Mouse (Mus musculus): Measurements from ENCODE around the gene Rnf144b.

DNA sequence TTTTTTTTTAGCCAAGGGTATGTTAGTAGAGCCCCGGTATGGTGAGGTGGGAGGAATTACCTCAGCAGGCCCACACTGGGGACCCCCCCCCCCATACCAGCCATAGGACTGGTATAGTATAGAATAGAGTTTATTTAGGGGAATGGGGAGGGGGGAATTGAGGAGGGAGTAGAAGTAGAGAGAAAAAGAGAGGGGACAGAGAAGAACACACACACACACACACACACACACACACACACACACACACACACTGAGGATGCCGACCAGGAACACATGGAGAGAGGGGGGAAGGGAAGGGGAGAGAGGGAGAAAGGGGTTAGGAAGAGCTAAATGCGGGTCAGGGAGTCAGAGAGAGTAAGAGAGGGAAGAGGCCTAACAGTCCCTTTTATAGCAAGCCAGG lies 151.7 kb downstream of the Rnf144b start:
- TF ChIP-seq MAX (IDR thresholded peaks at IDR 0.05; ENCODE audit: low read depth) (no peak), POLR2A (IDR thresholded peaks at IDR 0.05; ENCODE audit: insufficient read length, low read depth) (no peak), TCF3 (IDR thresholded peaks at IDR 0.05; ENCODE audit: insufficient read length, low read depth) (no peak), E2F4 (IDR thresholded peaks at IDR 0.05; ENCODE audit: insufficient read depth) (no peak), TCF12 (IDR thresholded peaks at IDR 0.05; ENCODE audit: insufficient read depth, poor library complexity, severe bottlenecking) (no peak), MYOD1 (IDR thresholded peaks at IDR 0.05; ENCODE audit: control insufficient read depth in 1 of 3, insufficient read length in 2 of 3, low read depth in 2 of 3) (no peak), POLR2AphosphoS2 (IDR thresholded peaks at IDR 0.05; ENCODE audit: insufficient read length, low read depth) (no peak), USF1 (IDR thresholded peaks at IDR 0.05; ENCODE audit: low read depth) (no peak), REST (IDR thresholded peaks at IDR 0.05; ENCODE audit: insufficient read depth, insufficient read length) (no peak), MYOG (IDR thresholded peaks at IDR 0.05; ENCODE audit: control insufficient read depth in 1 of 3, insufficient read depth in 1 of 3, insufficient read length in 2 of 3, low read depth in 2 of 3) (no peak), CEBPB (IDR thresholded peaks at IDR 0.05; ENCODE audit: insufficient read depth, poor library complexity, severe bottlenecking) (no peak)
